Mouse (Mus musculus): ENCODE results near the gene Cd59a. TPM values are rescaled to one million over a fixed set of nuclear protein-coding genes. Genes with fewer than 3 reads are reported as not detected.

Cd59a gene
- polyA plus RNA-seq, 1 experiment from 2014 or later = 45.4 TPM

DNA sequence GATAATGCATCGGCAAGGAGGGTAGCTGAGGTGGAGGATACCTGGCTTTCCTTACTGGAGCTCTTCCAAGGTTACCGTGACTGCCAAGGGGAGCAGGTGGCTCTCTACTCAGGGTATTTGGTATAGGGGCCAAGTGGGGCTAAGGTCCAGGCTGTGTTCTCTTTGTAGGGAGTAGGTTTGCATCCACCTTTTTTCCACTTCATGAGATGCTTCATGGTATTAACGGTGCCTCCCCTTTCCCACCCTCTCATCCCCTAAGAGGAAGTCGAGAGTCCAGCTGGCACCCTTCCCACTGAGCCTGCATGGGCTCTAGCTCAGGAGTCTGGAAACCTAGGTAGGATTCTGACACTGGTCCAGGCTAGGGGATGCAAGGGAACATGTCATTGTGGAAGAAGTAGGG lies 57.7 kb downstream of the Cd59a start:
- Histone ChIP-seq H3K9me3 (ENCODE audit: low read length) (no peaks in the 10 kb centered on the region), H3K36me3 (ENCODE audit: insufficient read depth, low read length) (no peaks in the 10 kb centered on the region), H3K27me3 (ENCODE audit: insufficient read depth, low read length) (0 out of 2 replicates have a peak, but pooled peaks cover 2% of the 10 kb centered on the region), H3K4me3 (ENCODE audit: low read length) (no peak overlapping the region), H3K27ac (ENCODE audit: low read length) (no peak overlapping the region), H3K9ac (replicated peaks; ENCODE audit: low read length) (no peak overlapping the region), H3K4me2 (replicated peaks; ENCODE audit: low read depth, low read length) (no peak overlapping the region), H3K4me1 (ENCODE audit: insufficient read depth, low read length) (peaks cover 5% of the 10 kb centered on the region)
- 91% methylated on average over 4 of the region's 4 CpGs for WGBS
- no peak for ATAC-seq (ENCODE audit: low FRiP score, low TSS enrichment)

DNA sequence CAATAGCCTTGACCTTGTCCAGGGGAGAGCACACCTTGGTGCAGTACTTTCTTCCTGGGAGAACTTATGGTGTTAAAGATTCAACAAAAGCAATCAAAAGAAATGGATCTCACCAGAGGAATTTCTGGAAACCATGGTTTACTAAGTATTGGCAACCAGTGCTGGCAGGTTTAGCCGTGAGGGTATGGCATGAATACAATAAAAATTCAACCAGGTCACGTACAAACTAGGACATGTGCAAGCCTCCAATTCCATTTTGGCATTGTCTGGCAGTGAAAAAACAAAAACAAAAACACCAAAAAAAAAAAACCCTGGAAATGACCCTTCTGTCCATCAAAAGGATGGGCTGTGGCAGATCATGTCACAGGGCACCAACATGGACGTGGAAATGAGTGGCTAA lies 58.3 kb downstream of the Cd59a start:
- H3K27ac ChIP-seq (ENCODE audit: low read length) = no peak overlapping the region
- no peak overlapping the region for H3K4me3 ChIP-seq (ENCODE audit: low read length)
- peaks cover under 1% of the 10 kb centered on the region; the same call in 1 of the 2 replicates for H3K4me1 ChIP-seq (ENCODE audit: insufficient read depth, low read length)
- H3K36me3 ChIP-seq (ENCODE audit: insufficient read depth, low read length) = no peaks in the 10 kb centered on the region
- no peak for ATAC-seq (ENCODE audit: low FRiP score, low TSS enrichment)
- no peak overlapping the region for H3K4me2 ChIP-seq (replicated peaks; ENCODE audit: low read depth, low read length)
- 83% methylated on average over 3 of the region's 3 CpGs for WGBS
- no peaks in the 10 kb centered on the region for H3K9me3 ChIP-seq (ENCODE audit: low read length)
- no peak overlapping the region for H3K9ac ChIP-seq (replicated peaks; ENCODE audit: low read length)
- H3K27me3 ChIP-seq (ENCODE audit: insufficient read depth, low read length) = 0 out of 2 replicates have a peak, but pooled peaks cover 2% of the 10 kb centered on the region

- Histone ChIP-seq H3K4me3 (ENCODE audit: low read length) (no peak overlapping the region), H3K4me2 (replicated peaks; ENCODE audit: low read depth, low read length) (no peak overlapping the region), H3K9ac (replicated peaks; ENCODE audit: low read length) (no peak overlapping the region), H3K36me3 (ENCODE audit: insufficient read depth, low read length) (no peaks in the 10 kb centered on the region), H3K27me3 (ENCODE audit: insufficient read depth, low read length) (0 out of 2 replicates have a peak, but pooled peaks cover 2% of the 10 kb centered on the region), H3K4me1 (ENCODE audit: insufficient read depth, low read length) (no peaks in the 10 kb centered on the region), H3K27ac (ENCODE audit: low read length) (no peak overlapping the region), H3K9me3 (ENCODE audit: low read length) (no peaks in the 10 kb centered on the region)
- WGBS = 63% methylated on average over 4 of the region's 4 CpGs
- no peak for ATAC-seq (ENCODE audit: low FRiP score, low TSS enrichment)
Measured at GRCm38 (mm10) chr2:104157831-104158230, 62.2 kb downstream of the Cd59a start.

- H3K4me1 ChIP-seq (ENCODE audit: insufficient read depth, low read length) = no peaks in the 10 kb centered on the region
- no peak overlapping the region for H3K27ac ChIP-seq (ENCODE audit: low read length)
- H3K36me3 ChIP-seq (ENCODE audit: insufficient read depth, low read length) = no peaks in the 10 kb centered on the region
- no peak overlapping the region for H3K9ac ChIP-seq (replicated peaks; ENCODE audit: low read length)
- H3K4me2 ChIP-seq (replicated peaks; ENCODE audit: low read depth, low read length) = no peak overlapping the region
- H3K27me3 ChIP-seq (ENCODE audit: insufficient read depth, low read length) = no peaks in the 10 kb centered on the region
- H3K9me3 ChIP-seq (ENCODE audit: low read length) = no peaks in the 10 kb centered on the region
- WGBS = 45% methylated on average over 7 of the region's 7 CpGs
- ATAC-seq (ENCODE audit: low FRiP score, low TSS enrichment) = peak; percentile 89
- H3K4me3 ChIP-seq (ENCODE audit: low read length) = no peak overlapping the region
Measured at GRCm38 (mm10) chr2:104163418-104163817, 67.8 kb downstream of the Cd59a start.

GRCm38 (mm10) chr2:104163978-104164487 lies 68.4 kb downstream of the Cd59a start:
- 91% methylated on average over 4 of the region's 4 CpGs for WGBS

More at GRCm38 (mm10) chr2:104163978-104164487, 68.4 kb downstream of the Cd59a start:
- no peaks in the 10 kb centered on the region for H3K36me3 ChIP-seq (ENCODE audit: insufficient read depth, low read length)
- no peak overlapping the region for H3K9ac ChIP-seq (replicated peaks; ENCODE audit: low read length)
- H3K27me3 ChIP-seq (ENCODE audit: insufficient read depth, low read length) = no peaks in the 10 kb centered on the region
- no peaks in the 10 kb centered on the region for H3K4me1 ChIP-seq (ENCODE audit: insufficient read depth, low read length)
- no peak overlapping the region for H3K4me2 ChIP-seq (replicated peaks; ENCODE audit: low read depth, low read length)
- H3K4me3 ChIP-seq (ENCODE audit: low read length) = no peak overlapping the region
- H3K9me3 ChIP-seq (ENCODE audit: low read length) = no peaks in the 10 kb centered on the region
- no peak overlapping the region for H3K27ac ChIP-seq (ENCODE audit: low read length)
- ATAC-seq (ENCODE audit: low FRiP score, low TSS enrichment) = no peak

Other genes with a start within 250 kb of the Cd59a start
- 33.1 and 34.9 TPM in 2 replicates for gene Lmo2, start 137.8 kb upstream of the Cd59a start, polyA plus RNA-seq (2015; fragmentation: Nextera tagmentation; extraction: Ambion mirVana)
- 59.7 and 61.1 TPM in 2 replicates for gene Fbxo3, start 68.1 kb upstream of the Cd59a start, polyA plus RNA-seq (2015; fragmentation: Nextera tagmentation; extraction: Ambion mirVana)
- 2.0 and 2.6 TPM in 2 replicates for gene 4931422A03Rik, start 67.4 kb upstream of the Cd59a start, polyA plus RNA-seq (2015; fragmentation: Nextera tagmentation; extraction: Ambion mirVana)
- not detected in 2 replicates for gene Gm10912, start 30.0 kb upstream of the Cd59a start, polyA plus RNA-seq (2015; fragmentation: Nextera tagmentation; extraction: Ambion mirVana)
- gene Gm10799, start 27.3 kb upstream of the Cd59a start, polyA plus RNA-seq (2015; fragmentation: Nextera tagmentation; extraction: Ambion mirVana) = not detected in 2 replicates
- gene Cd59b, start 26.0 kb upstream of the Cd59a start, polyA plus RNA-seq (2015; fragmentation: Nextera tagmentation; extraction: Ambion mirVana) = 6.3 and 7.2 TPM in 2 replicates
- not detected in 2 replicates for gene A930018P22Rik, start 27.0 kb downstream of the Cd59a start, polyA plus RNA-seq (2015; fragmentation: Nextera tagmentation; extraction: Ambion mirVana)

Measured in kidney, embryonic 16.5 days (tissue).